ENCODE assay signal across 9 mouse cellular contexts in the genomic region with DNA sequence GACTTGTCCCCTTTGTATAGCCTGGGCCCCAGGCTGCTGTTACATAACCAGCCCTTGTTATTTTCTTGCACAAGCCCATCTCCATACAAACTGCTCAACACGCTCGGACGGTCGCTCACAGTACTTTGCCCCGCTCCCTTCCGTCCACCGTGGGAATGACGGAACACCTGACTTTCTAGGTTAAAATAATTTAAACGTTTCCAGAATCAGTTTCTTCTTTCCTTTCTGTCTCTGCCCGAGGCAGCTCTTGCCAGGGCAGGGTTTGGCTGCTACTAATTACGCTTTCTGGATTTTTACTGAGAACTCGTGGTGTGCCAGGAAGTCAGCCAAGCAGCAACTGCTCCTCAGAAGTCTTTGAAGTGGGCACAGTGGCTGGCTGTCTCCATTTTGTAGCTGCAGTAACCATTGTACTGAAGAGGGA. TPM values are rescaled to one million over a fixed set of nuclear protein-coding genes. Genes with fewer than 3 reads are reported as not detected.
DNase-seq lines count a peak whose midpoint lies in the region; ATAC-seq lines count a peak whose summit lies in the region.
"Had no signal": no experiment of that assay in that cellular context is flagged by ENCODE, and none has a peak within 500 bp of the region (broad histone marks: within the 10 kb centered on the region; RNA-seq: fewer than 3 reads in every experiment).

No protein-coding gene starts in this region.

- H3K27ac ChIP-seq in liver, embryonic 15.5 days (replicated peaks): no peak overlapping the region
- peak overlapping the region; percentile 32; the same call in 1 of the 2 replicates for H3K27ac ChIP-seq in kidney, embryonic 14.5 days (ENCODE audit: low read depth, low read length)
- no peak overlapping the region for H3K27ac ChIP-seq in midbrain, embryonic 10.5 days (replicated peaks)
- H3K27ac ChIP-seq: midbrain, embryonic 12.5 days had no signal

- ATAC-seq in liver, embryonic 15.5 days (ENCODE audit: insufficient read depth): no peak
- ATAC-seq in kidney, embryonic 14.5 days (ENCODE audit: low FRiP score, low TSS enrichment): no peak

- WGBS in liver, embryonic 15.5 days (ENCODE audit: insufficient replicate concordance): 62% methylated on average over 12 of the region's 12 CpGs
- 54% methylated on average over 12 of the region's 12 CpGs for WGBS in kidney, embryonic 14.5 days
- WGBS in midbrain, embryonic 10.5 days: 81% methylated on average over 12 of the region's 12 CpGs

- H3K27me3 ChIP-seq in liver, embryonic 15.5 days: peaks cover 31% of the 10 kb centered on the region
- no peaks in the 10 kb centered on the region; the same call in 1 of the 2 replicates for H3K27me3 ChIP-seq in kidney, embryonic 14.5 days (ENCODE audit: control insufficient read depth, insufficient read depth, low read length)
- peaks cover 45% of the 10 kb centered on the region for H3K27me3 ChIP-seq in midbrain, embryonic 10.5 days (ENCODE audit: low read depth, poor library complexity, severe bottlenecking)

- peaks cover 40% of the 10 kb centered on the region for H3K4me1 ChIP-seq in liver, embryonic 15.5 days (replicated peaks)
- H3K4me1 ChIP-seq in kidney, embryonic 14.5 days (ENCODE audit: control insufficient read depth, insufficient read depth, low read length): peaks cover 44% of the 10 kb centered on the region
- H3K4me1 ChIP-seq in midbrain, embryonic 10.5 days: peaks cover 29% of the 10 kb centered on the region

- H3K9me3 ChIP-seq in liver, embryonic 15.5 days (replicated peaks): no peaks in the 10 kb centered on the region
- no peaks in the 10 kb centered on the region for H3K9me3 ChIP-seq in kidney, embryonic 14.5 days (ENCODE audit: control insufficient read depth, low read length)
- no peaks in the 10 kb centered on the region for H3K9me3 ChIP-seq in midbrain, embryonic 10.5 days (replicated peaks)
- H3K9me3 ChIP-seq: midbrain, embryonic 12.5 days had no signal

- DNase-seq in liver: no peak
- DNase-seq in brain, adult 2 months (ENCODE audit: low read depth, low spot score): peak; percentile 60
- peak; percentile 65 for DNase-seq in lung, postnatal 36 days
- DNase-seq in midbrain, embryonic 10.5 days (ENCODE audit: low spot score): no peak
- no peak for DNase-seq in adrenal gland, postnatal 4 days (ENCODE audit: low spot score in 2 of 2)
- DNase-seq: cerebellum, adult 8-10 months had no signal

- no peak overlapping the region for H3K9ac ChIP-seq in liver, embryonic 15.5 days
- H3K9ac ChIP-seq in kidney, embryonic 14.5 days (ENCODE audit: low read depth, low read length): no peak overlapping the region
- H3K9ac ChIP-seq: midbrain, embryonic 12.5 days had no signal

- H3K4me3 ChIP-seq in liver, embryonic 15.5 days (replicated peaks): no peak overlapping the region
- no peak overlapping the region for H3K4me3 ChIP-seq in kidney, embryonic 14.5 days (ENCODE audit: low read length)
- H3K4me3 ChIP-seq in midbrain, embryonic 10.5 days: no peak overlapping the region
- H3K4me3 ChIP-seq: midbrain, embryonic 12.5 days had no signal

- peak overlapping the region; percentile 13; the same call in 1 of the 2 replicates for H3K4me2 ChIP-seq in liver, embryonic 15.5 days
- H3K4me2 ChIP-seq in kidney, embryonic 14.5 days (replicated peaks; ENCODE audit: low read depth, low read length): no peak overlapping the region
- H3K4me2 ChIP-seq: midbrain, embryonic 12.5 days had no signal

- H3K36me3 ChIP-seq in liver, embryonic 15.5 days (replicated peaks): no peaks in the 10 kb centered on the region
- H3K36me3 ChIP-seq in kidney, embryonic 14.5 days (ENCODE audit: control insufficient read depth, insufficient read depth, low read length): no peaks in the 10 kb centered on the region
- H3K36me3 ChIP-seq in midbrain, embryonic 10.5 days: no peaks in the 10 kb centered on the region
- H3K36me3 ChIP-seq: midbrain, embryonic 12.5 days had no signal

RNA-seq across cellular contexts. Expression of a gene that starts 2.3 kb away (rescaled TPM):
- polyA plus RNA-seq in liver, embryonic 15.5 days (2015; fragmentation: Nextera tagmentation; extraction: Ambion mirVana): 101 and 106 TPM in 2 replicates
- 34.4 and 36.1 TPM in 2 replicates for polyA plus RNA-seq in kidney, embryonic 14.5 days (2014; fragmentation: Nextera tagmentation; extraction: Ambion mirVana)
- polyA plus RNA-seq in midbrain, embryonic 10.5 days (2016; fragmentation: Nextera tagmentation; extraction: Ambion mirVana): 30.5 and 36.3 TPM in 2 replicates
- total RNA-seq in adrenal gland, postnatal 4 days (2021): 10 to 100 TPM; 83.0 to 91.7 TPM

RNA-seq across cellular contexts. Expression of a gene that starts 12.8 kb away (rescaled TPM):
- 1.7 and 2.1 TPM in 2 replicates for polyA plus RNA-seq in liver, embryonic 15.5 days (2015; fragmentation: Nextera tagmentation; extraction: Ambion mirVana)
- 11.9 and 15.7 TPM in 2 replicates for polyA plus RNA-seq in kidney, embryonic 14.5 days (2014; fragmentation: Nextera tagmentation; extraction: Ambion mirVana)
- polyA plus RNA-seq in midbrain, embryonic 10.5 days (2016; fragmentation: Nextera tagmentation; extraction: Ambion mirVana): 5.3 and 6.0 TPM in 2 replicates
- 10 to 100 TPM; 19.2 to 27.9 TPM for total RNA-seq in adrenal gland, postnatal 4 days (2021)

RNA-seq across cellular contexts. Expression of a gene that starts 49.5 kb away (rescaled TPM):
- polyA plus RNA-seq in liver, embryonic 15.5 days (2015; fragmentation: Nextera tagmentation; extraction: Ambion mirVana): 0.10 and 0.18 TPM in 2 replicates
- polyA plus RNA-seq in kidney, embryonic 14.5 days (2014; fragmentation: Nextera tagmentation; extraction: Ambion mirVana): 0.20 and 0.34 TPM in 2 replicates
- 0.12 and 0.26 TPM in 2 replicates for polyA plus RNA-seq in midbrain, embryonic 10.5 days (2016; fragmentation: Nextera tagmentation; extraction: Ambion mirVana)
- total RNA-seq in adrenal gland, postnatal 4 days (2021): 1 to 10 TPM in 1 of 2 experiments, under 1 TPM in 1; 0.95 to 1.1 TPM

Comparison
In these comparisons a context has a peak if more than half of its experiments do, and no peak if none do; other contexts are left out.
1. DNase-seq: peak in brain, adult 2 months (single experiment) and lung, postnatal 36 days (single experiment); none in liver (single experiment), midbrain, embryonic 10.5 days (single experiment) and adrenal gland, postnatal 4 days (0 of 2).